Mouse (Mus musculus): ENCODE measurements at regions not wholly inside any gene's neighbourhood (a gene's known extent, or its start where the extent isn't known, plus 50 kb on each side); places are given as distances from the start of the nearest gene placed in this dataset.

GRCm38 (mm10) chr16:95169346-95169745 lies 88.0 kb upstream of the Kcnj15 start:
- TF ChIP-seq POLR2A (IDR thresholded peaks at IDR 0.05; ENCODE audit: insufficient read depth, low read length), result no peak
- no peak for TF ChIP-seq CTCF (IDR thresholded peaks at IDR 0.05; ENCODE audit: low read depth, low read length)
